9 mouse cellular contexts compared by ENCODE assay signal in genomic region chr8:72218781-72219540, GRCm38 (mm10). TPM values are rescaled to one million over a fixed set of nuclear protein-coding genes. Genes with fewer than 3 reads are reported as not detected.
DNase-seq lines count a peak whose midpoint lies in the region; ATAC-seq and TF ChIP-seq lines count a peak whose summit lies in the region.
"Had no signal": no experiment of that assay in that cellular context is flagged by ENCODE, and none has a peak within 500 bp of the region (broad histone marks: within the 10 kb centered on the region; RNA-seq: fewer than 3 reads in every experiment).

No protein-coding gene starts in this region.

- peak overlapping the region; percentile 58 for H3K27ac ChIP-seq in testis, adult 2 months (ENCODE audit: control insufficient read depth, insufficient read depth, low read depth, low read length)
- peak overlapping the region; percentile 92 for H3K27ac ChIP-seq in liver, embryonic 12.5 days

- H3K27me3 ChIP-seq in erythroblast, embryonic 14.5 days (ENCODE audit: control insufficient read depth) = peaks cover 11% of the 10 kb centered on the region
- H3K27me3 ChIP-seq in testis, adult 2 months (ENCODE audit: control insufficient read depth, insufficient read depth, low read length) = no peaks in the 10 kb centered on the region
- H3K27me3 ChIP-seq in liver, embryonic 12.5 days (replicated peaks) = no peaks in the 10 kb centered on the region; the same call in 1 of the 2 replicates

- DNase-seq in testis, postnatal 10 days (ENCODE audit: low spot score) = no peak
- no peak for DNase-seq in gastrocnemius, postnatal 36 days
- no peak for DNase-seq in testis, postnatal 14 days (ENCODE audit: low spot score)

- intact Hi-C loops in gastrocnemius, postnatal 36 days (cut with DNase I) = loop anchor here (5.0 kb wide), 1 partner anchor 37 kb away; no protein-coding TSS in a partner anchor

- peaks cover 38% of the 10 kb centered on the region for H3K4me1 ChIP-seq in erythroblast, embryonic 14.5 days (ENCODE audit: control insufficient read depth)
- no peaks in the 10 kb centered on the region; the same call in 1 of the 2 replicates for H3K4me1 ChIP-seq in testis, adult 2 months (ENCODE audit: control insufficient read depth, insufficient read depth, low read length)
- H3K4me1 ChIP-seq in liver, embryonic 12.5 days = peaks cover 19% of the 10 kb centered on the region

- H3K36me3 ChIP-seq in erythroblast, embryonic 14.5 days (ENCODE audit: control insufficient read depth) = peaks cover 31% of the 10 kb centered on the region
- H3K36me3 ChIP-seq in testis, adult 2 months (ENCODE audit: control insufficient read depth, insufficient read depth, low read length) = 0 out of 2 replicates have a peak, but pooled peaks cover 1% of the 10 kb centered on the region
- peaks cover 33% of the 10 kb centered on the region for H3K36me3 ChIP-seq in liver, embryonic 12.5 days

- ATAC-seq in erythroblast, adult 5-6 weeks (replicated peaks; ENCODE audit: low FRiP score, poor library complexity, severe bottlenecking) = no peak
- no peak for ATAC-seq in liver, embryonic 12.5 days
- ATAC-seq in CD4-positive, CD25-positive, alpha-beta regulatory T cell, adult 4 months = no peak

- H3K4me3 ChIP-seq in erythroblast, embryonic 14.5 days (replicated peaks) = peak overlapping the region; percentile 91
- peak overlapping the region; percentile 97 for H3K4me3 ChIP-seq in testis, adult 2 months (ENCODE audit: control insufficient read depth, low read depth, low read length)
- H3K4me3 ChIP-seq in liver, embryonic 12.5 days = peak overlapping the region; percentile 92

- no peaks in the 10 kb centered on the region for H3K9me3 ChIP-seq in erythroblast, embryonic 14.5 days (ENCODE audit: control insufficient read depth, low read length)
- H3K9me3 ChIP-seq in liver, embryonic 12.5 days (replicated peaks) = no peaks in the 10 kb centered on the region

- no peak for TF ChIP-seq POLR2A in testis, adult 2 months (IDR thresholded peaks at IDR 0.05; ENCODE audit: control insufficient read depth, low read depth, low read length)

- H3K4me2 ChIP-seq in liver, embryonic 12.5 days = peak overlapping the region; percentile 89

- peak overlapping the region; percentile 90; the same call in 1 of the 2 replicates for H3K9ac ChIP-seq in liver, embryonic 12.5 days

- 66% methylated on average over 9 of the region's 10 CpGs for WGBS in liver, embryonic 12.5 days (ENCODE audit: insufficient replicate concordance)

- no peak for TF ChIP-seq CTCF in testis, adult 2 months (IDR thresholded peaks at IDR 0.05; ENCODE audit: control insufficient read depth, insufficient read depth, insufficient replicate concordance, low read depth, low read length)

RNA-seq across cellular contexts. Expression of gene Fam32a, which starts 0.6 kb away (rescaled TPM):
- 7.4 and 8.4 TPM in 2 replicates for polyA plus RNA-seq in erythroblast, embryonic 14.5 days (2012)
- 31.1 and 32.9 TPM in 2 replicates for total RNA-seq in erythroblast, adult 5-6 weeks (2015; ENCODE audit: low replicate concordance)
- 30.3 and 36.4 TPM in 2 replicates for total RNA-seq in erythroblast, adult 5-6 weeks (2017; ENCODE audit: low replicate concordance)
- 14.5 and 15.4 TPM in 2 replicates for polyA plus RNA-seq in testis, adult 2 months (2012; rRNA removed)
- polyA plus RNA-seq in liver, embryonic 12.5 days (2016; fragmentation: Nextera tagmentation; extraction: Ambion mirVana) = 42.7 and 43.0 TPM in 2 replicates
- 100 to 1,000 TPM; 102 to 130 TPM for polyA plus RNA-seq in CD4-positive, CD25-positive, alpha-beta regulatory T cell, adult 4 months (2017; shearing (Covaris generic))
- 1 to 10 TPM; 8.3 to 8.6 TPM for total RNA-seq in gastrocnemius, postnatal 36 days (2021)

RNA-seq across cellular contexts. Expression of gene Gm11034, which starts 5.5 kb away (rescaled TPM):
- polyA plus RNA-seq in erythroblast, embryonic 14.5 days (2012) = not detected in 2 replicates
- total RNA-seq in erythroblast, adult 5-6 weeks (2015; ENCODE audit: low replicate concordance) = not detected in 2 replicates
- not detected in 2 replicates for total RNA-seq in erythroblast, adult 5-6 weeks (2017; ENCODE audit: low replicate concordance)
- not detected in 2 replicates for polyA plus RNA-seq in testis, adult 2 months (2012; rRNA removed)
- not detected in 2 replicates for polyA plus RNA-seq in liver, embryonic 12.5 days (2016; fragmentation: Nextera tagmentation; extraction: Ambion mirVana)
- polyA plus RNA-seq in CD4-positive, CD25-positive, alpha-beta regulatory T cell, adult 4 months (2017; shearing (Covaris generic)) = not detected
- not detected for total RNA-seq in gastrocnemius, postnatal 36 days (2021)
- polyA plus RNA-seq: C2C12 had no signal

RNA-seq across cellular contexts. Expression of gene Cib3, which starts 6.3 kb away (rescaled TPM):
- not detected in 2 replicates for polyA plus RNA-seq in erythroblast, embryonic 14.5 days (2012)
- total RNA-seq in erythroblast, adult 5-6 weeks (2015; ENCODE audit: low replicate concordance) = 1.7 TPM in 1 of 2 replicates, not detected in the other
- 1.8 and 5.4 TPM in 2 replicates for total RNA-seq in erythroblast, adult 5-6 weeks (2017; ENCODE audit: low replicate concordance)
- polyA plus RNA-seq in testis, adult 2 months (2012; rRNA removed) = 0.05 and 0.48 TPM in 2 replicates
- polyA plus RNA-seq in liver, embryonic 12.5 days (2016; fragmentation: Nextera tagmentation; extraction: Ambion mirVana) = not detected in 2 replicates
- under 1 TPM in 1 of 2 experiments, not detected in 1; 0.46 TPM for polyA plus RNA-seq in CD4-positive, CD25-positive, alpha-beta regulatory T cell, adult 4 months (2017; shearing (Covaris generic))
- not detected for total RNA-seq in gastrocnemius, postnatal 36 days (2021)
- polyA plus RNA-seq: C2C12 had no signal

RNA-seq across cellular contexts. Expression of gene Ap1m1, which starts 20.9 kb away (rescaled TPM):
- 15.3 and 18.4 TPM in 2 replicates for polyA plus RNA-seq in erythroblast, embryonic 14.5 days (2012)
- total RNA-seq in erythroblast, adult 5-6 weeks (2015; ENCODE audit: low replicate concordance) = 36.9 and 46.8 TPM in 2 replicates
- 15.7 and 22.7 TPM in 2 replicates for total RNA-seq in erythroblast, adult 5-6 weeks (2017; ENCODE audit: low replicate concordance)
- polyA plus RNA-seq in testis, adult 2 months (2012; rRNA removed) = 405 and 422 TPM in 2 replicates
- 80.9 and 85.0 TPM in 2 replicates for polyA plus RNA-seq in liver, embryonic 12.5 days (2016; fragmentation: Nextera tagmentation; extraction: Ambion mirVana)
- 100 to 1,000 TPM; 128 to 173 TPM for polyA plus RNA-seq in CD4-positive, CD25-positive, alpha-beta regulatory T cell, adult 4 months (2017; shearing (Covaris generic))
- 10 to 100 TPM; 21.4 to 22.4 TPM for total RNA-seq in gastrocnemius, postnatal 36 days (2021)

RNA-seq across cellular contexts. Expression of gene Hsh2d, which starts 29.5 kb away (rescaled TPM):
- 0.04 and 0.05 TPM in 2 replicates for polyA plus RNA-seq in erythroblast, embryonic 14.5 days (2012)
- 0.77 and 4.4 TPM in 2 replicates for total RNA-seq in erythroblast, adult 5-6 weeks (2015; ENCODE audit: low replicate concordance)
- total RNA-seq in erythroblast, adult 5-6 weeks (2017; ENCODE audit: low replicate concordance) = 1.7 and 2.8 TPM in 2 replicates
- 0.31 and 0.65 TPM in 2 replicates for polyA plus RNA-seq in testis, adult 2 months (2012; rRNA removed)
- 0.28 and 0.32 TPM in 2 replicates for polyA plus RNA-seq in liver, embryonic 12.5 days (2016; fragmentation: Nextera tagmentation; extraction: Ambion mirVana)
- 10 to 100 TPM; 32.1 to 38.1 TPM for polyA plus RNA-seq in CD4-positive, CD25-positive, alpha-beta regulatory T cell, adult 4 months (2017; shearing (Covaris generic))
- not detected for total RNA-seq in gastrocnemius, postnatal 36 days (2021)
